Mouse (Mus musculus) limb, embryonic 13.5 days (tissue): Measurements from ENCODE around the gene Hsd17b14. TPM values are rescaled to one million over a fixed set of nuclear protein-coding genes. Genes with fewer than 3 reads are reported as not detected.

Source experiments
- ATAC-seq: fragments of 200-750 bp; cut with Nextera tagmentation; 2 replicates; pipeline ENCODE4 v1.8.0; 2017; ENCODE audit warnings: low read depth, moderate number of reproducible peaks, moderate TSS enrichment; ENCODE audit not compliant: low FRiP score
- H3K27ac ChIP-seq: fragments of 300-500 bp; sonication (generic); 2 replicates; pipeline ENCODE4 v1.5.1; 2015; ENCODE audit warnings: inconsistent platforms, mild to moderate bottlenecking, moderate library complexity
- H3K27me3 ChIP-seq: fragments of 300-500 bp; sonication (generic); 2 replicates; pipeline ENCODE4 v1.6.1; 2015; ENCODE audit warnings: mild to moderate bottlenecking, inconsistent platforms
- H3K36me3 ChIP-seq: fragments of 300-500 bp; sonication (generic); 2 replicates; pipeline ENCODE4 v1.6.1; 2015; ENCODE audit warnings: inconsistent platforms, mild to moderate bottlenecking, moderate library complexity
- H3K4me1 ChIP-seq: fragments of 300-500 bp; sonication (generic); 2 replicates; pipeline ENCODE4 v1.6.1; 2015; ENCODE audit warnings: inconsistent platforms
- H3K4me2 ChIP-seq: fragments of 300-500 bp; sonication (generic); replicated peaks from 2 replicates; pipeline ENCODE4 v1.6.1; 2015; ENCODE audit warnings: inconsistent platforms, mild to moderate bottlenecking, moderate library complexity
- H3K4me3 ChIP-seq: fragments of 300-500 bp; sonication (generic); 2 replicates; pipeline ENCODE4 v1.5.1; 2015; ENCODE audit warnings: moderate library complexity, mild to moderate bottlenecking, inconsistent platforms
- H3K9ac ChIP-seq: fragments of 300-500 bp; sonication (generic); 2 replicates; pipeline ENCODE4 v1.6.1; 2015; ENCODE audit warnings: mild to moderate bottlenecking, inconsistent platforms
- H3K9me3 ChIP-seq: fragments of 300-500 bp; sonication (generic); 2 replicates; pipeline ENCODE4 v1.6.1; 2016; ENCODE audit warnings: inconsistent platforms
- WGBS: fragments of 180-500 bp; shearing (Covaris S2); methylation state at CpG from one replicate; pipeline ENCODE4 v1.1.7; 2015; 5-methylcytosine and 5-hydroxymethylcytosine counted together
- polyA plus RNA-seq: library from polyadenylated mRNA; unstranded; fragments of >200 nt; fragmentation: Nextera tagmentation; extraction: Ambion mirVana; gene quantifications from 2 replicates; pipeline ENCODE4 v1.2.1, GENCODE M21; 2015

Hsd17b14 gene
- polyA plus RNA-seq, 1 experiment from 2014 or later = 0.43 TPM

DNA sequence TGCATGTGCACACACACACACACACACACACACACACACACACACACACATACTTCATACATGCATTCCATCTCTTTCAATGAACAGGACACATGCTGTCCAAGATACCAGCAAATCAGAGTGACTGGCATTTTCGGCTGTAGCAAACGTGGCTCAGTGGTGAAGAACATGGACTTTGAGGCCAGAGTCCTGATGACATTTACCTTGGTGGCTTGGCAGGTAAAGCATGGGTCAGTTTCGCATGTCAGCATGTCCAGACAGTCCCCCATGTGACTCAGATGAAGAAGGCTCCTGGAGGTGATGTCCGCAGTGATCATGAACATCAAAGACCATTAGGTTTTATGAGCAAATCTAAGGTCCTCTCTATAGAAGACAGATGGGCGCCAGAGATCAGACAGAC, 42.3 kb downstream of the Hsd17b14 start:
- no peaks in the 10 kb centered on the region for H3K36me3 ChIP-seq
- no peak overlapping the region for H3K4me3 ChIP-seq
- WGBS = 80% methylated on average over 5 of the region's 5 CpGs
- no peak overlapping the region for H3K9ac ChIP-seq
- ATAC-seq = no peak
- no peak overlapping the region for H3K27ac ChIP-seq
- no peak overlapping the region for H3K4me2 ChIP-seq
- no peaks in the 10 kb centered on the region for H3K27me3 ChIP-seq
- H3K4me1 ChIP-seq = peaks cover 18% of the 10 kb centered on the region
- H3K9me3 ChIP-seq = no peaks in the 10 kb centered on the region

DNA sequence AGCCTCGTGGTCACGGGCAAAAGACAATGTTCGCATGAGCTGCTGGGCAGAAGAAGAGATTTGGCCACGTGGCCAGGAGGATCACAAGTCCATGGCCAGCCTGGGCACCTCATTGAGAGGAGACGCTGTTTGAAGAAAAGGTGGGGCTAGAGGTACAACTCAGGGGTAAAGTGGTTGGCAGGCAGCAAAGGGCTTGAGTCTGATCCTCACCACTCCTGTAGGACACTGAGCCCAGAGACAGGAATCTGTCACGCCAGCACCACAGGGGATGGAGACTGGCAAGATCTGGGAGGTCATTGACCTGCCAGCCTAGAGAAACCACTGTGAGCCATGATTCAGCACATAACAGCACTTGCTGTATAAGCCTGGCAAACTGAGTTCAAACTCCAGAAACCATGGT, 42.8 kb downstream of the Hsd17b14 start:
- no peak overlapping the region for H3K4me3 ChIP-seq
- H3K9me3 ChIP-seq = no peaks in the 10 kb centered on the region
- H3K9ac ChIP-seq = no peak overlapping the region
- H3K27me3 ChIP-seq = no peaks in the 10 kb centered on the region
- no peak for ATAC-seq
- H3K4me1 ChIP-seq = peaks cover 20% of the 10 kb centered on the region
- H3K36me3 ChIP-seq = no peaks in the 10 kb centered on the region
- H3K4me2 ChIP-seq = no peak overlapping the region
- no peak overlapping the region for H3K27ac ChIP-seq
- 87% methylated on average over 6 of the region's 6 CpGs for WGBS

DNA sequence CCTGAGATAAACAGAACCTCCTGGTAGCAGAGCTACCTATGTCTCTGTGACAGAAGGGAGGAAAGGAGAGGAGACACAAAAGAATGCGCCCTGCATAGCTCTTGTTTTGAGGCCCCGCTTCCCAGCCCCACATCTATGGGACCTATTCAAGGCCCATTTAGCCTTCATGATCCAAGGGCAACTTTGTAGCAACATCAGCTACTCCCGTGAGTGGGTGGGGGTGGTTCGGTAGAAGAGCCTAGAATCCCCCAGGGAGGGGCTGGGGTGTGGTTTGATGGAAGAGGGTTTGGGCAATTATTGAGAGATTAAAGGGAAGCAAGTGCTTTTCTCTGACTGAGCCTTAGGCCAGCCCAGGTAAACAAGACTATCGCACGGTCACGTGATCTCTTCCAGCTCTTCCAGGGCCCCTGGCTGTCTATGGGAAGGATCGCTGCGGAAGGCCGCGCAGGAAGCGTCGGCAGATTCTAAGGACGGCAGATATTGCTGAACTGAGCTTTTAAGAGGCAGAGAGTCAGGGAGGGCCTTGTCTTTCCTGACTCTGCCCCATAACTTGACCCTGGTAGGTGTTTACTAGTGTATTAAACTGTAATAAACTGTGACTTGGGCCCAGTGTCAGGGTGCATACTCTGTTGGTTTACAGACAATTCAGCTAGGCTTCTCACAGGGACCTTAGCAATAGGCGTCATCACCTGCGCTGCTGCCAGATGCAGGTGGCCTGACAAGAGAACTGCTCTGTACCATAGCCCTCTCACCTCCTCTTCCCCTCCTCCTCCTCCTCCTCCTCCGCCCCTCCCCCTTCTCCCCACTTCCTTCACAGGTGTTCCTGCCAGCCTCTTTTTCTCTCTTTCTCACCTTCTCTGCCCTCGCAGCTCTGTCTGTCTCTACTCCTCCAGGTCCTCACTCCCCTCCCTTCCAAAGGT, 44.5 kb downstream of the Hsd17b14 start:
- Histone ChIP-seq H3K4me2 (no peak overlapping the region), H3K9ac (no peak overlapping the region), H3K27ac (no peak overlapping the region), H3K4me1 (peaks cover 17% of the 10 kb centered on the region), H3K9me3 (no peaks in the 10 kb centered on the region), H3K36me3 (no peaks in the 10 kb centered on the region), H3K27me3 (no peaks in the 10 kb centered on the region), H3K4me3 (no peak overlapping the region)
- no peak for ATAC-seq
- WGBS = 45% methylated on average over 18 of the region's 18 CpGs

DNA sequence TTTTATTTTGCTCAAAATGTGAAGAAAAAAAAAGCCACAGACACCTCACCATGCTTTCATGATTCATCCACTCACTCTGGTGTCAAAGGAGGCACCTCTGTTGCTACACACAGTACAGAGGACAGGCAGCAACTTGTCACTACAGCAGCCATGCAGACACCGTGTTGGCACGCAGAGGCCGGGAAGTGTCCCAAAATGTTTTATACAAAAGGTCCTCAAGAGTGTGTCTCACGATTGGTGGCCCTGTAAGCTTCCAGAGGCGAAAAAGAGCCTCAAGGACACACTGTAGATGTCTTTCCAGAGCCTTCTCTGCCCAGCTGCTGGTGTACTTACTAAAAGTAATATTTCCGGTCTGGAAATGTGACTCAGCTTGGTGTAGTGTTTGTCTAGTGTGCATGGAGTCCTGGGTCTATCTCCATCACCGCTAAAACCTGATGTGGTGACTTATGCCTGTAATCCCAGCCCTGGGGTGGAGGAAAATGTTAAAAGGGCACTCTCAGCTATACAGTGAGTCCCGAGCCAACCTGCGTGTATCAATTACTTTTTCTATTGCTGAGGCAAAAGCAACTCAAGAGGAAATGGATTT, 51.1 kb downstream of the Hsd17b14 start:
- 78% methylated on average over 9 of the region's 9 CpGs for WGBS
- ATAC-seq = no peak
- Histone ChIP-seq H3K9me3 (no peaks in the 10 kb centered on the region; the same call in 1 of the 2 replicates), H3K9ac (no peak overlapping the region), H3K4me3 (no peak overlapping the region), H3K27me3 (no peaks in the 10 kb centered on the region), H3K36me3 (no peaks in the 10 kb centered on the region), H3K4me2 (no peak overlapping the region), H3K4me1 (peaks cover 9% of the 10 kb centered on the region), H3K27ac (no peak overlapping the region)

DNA sequence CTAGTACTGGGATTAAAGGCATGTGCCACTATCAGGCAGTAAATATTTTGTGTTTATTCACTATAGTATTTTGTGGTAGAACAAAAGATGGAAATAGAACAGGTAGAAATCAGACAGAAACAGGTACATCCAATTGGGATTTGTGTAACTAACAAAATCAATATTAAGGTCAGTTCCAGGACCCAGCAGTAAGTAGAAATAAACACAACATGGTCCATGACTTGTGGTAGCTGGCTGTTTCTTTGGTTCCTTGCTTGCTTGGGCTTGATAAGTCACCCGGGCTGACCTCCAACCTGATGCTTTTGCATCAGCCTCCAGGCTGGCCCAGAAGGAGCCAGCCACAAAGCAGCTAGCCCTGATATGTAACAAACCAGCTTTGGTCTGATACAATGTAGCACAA, 54.8 kb downstream of the Hsd17b14 start:
- Histone ChIP-seq H3K4me3 (no peak overlapping the region), H3K27me3 (no peaks in the 10 kb centered on the region), H3K4me1 (no peaks in the 10 kb centered on the region), H3K27ac (no peak overlapping the region), H3K9ac (no peak overlapping the region), H3K4me2 (no peak overlapping the region), H3K9me3 (no peaks in the 10 kb centered on the region; the same call in 1 of the 2 replicates), H3K36me3 (no peaks in the 10 kb centered on the region)
- 65% methylated on average over 1 of the region's 1 CpGs for WGBS
- no peak for ATAC-seq

DNA sequence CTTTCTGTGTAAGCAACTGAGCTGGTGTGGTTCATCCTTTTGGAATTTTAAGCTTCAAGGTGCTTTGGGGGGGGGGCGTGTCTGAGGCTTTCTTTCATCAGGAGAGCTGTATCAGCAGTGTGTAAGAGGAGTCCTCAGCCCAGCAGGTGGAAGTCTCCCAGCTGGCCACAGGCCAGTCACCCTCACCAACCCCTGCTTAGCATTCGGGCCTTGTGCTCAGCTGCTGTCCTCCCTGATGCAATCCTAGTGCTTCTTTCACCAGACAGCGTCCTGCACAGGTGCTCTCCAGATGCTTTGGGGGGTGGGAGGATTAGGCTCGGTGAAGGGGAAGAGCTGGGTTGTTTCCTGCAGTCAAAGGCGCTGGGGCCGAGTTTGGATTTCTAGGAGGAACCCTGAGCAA, 61.6 kb downstream of the Hsd17b14 start:
- H3K27ac ChIP-seq = no peak overlapping the region; the same call in 1 of the 2 replicates
- H3K27me3 ChIP-seq = peaks cover 50% of the 10 kb centered on the region
- peak; percentile 54 for ATAC-seq
- H3K36me3 ChIP-seq = no peaks in the 10 kb centered on the region
- H3K9ac ChIP-seq = no peak overlapping the region
- H3K4me2 ChIP-seq = 0 out of 2 replicates have a peak overlapping the region, but pooled peaks have one; percentile 60
- no peak overlapping the region for H3K4me3 ChIP-seq
- H3K9me3 ChIP-seq = no peaks in the 10 kb centered on the region
- peaks cover 26% of the 10 kb centered on the region for H3K4me1 ChIP-seq
- 9% methylated on average over 6 of the region's 6 CpGs for WGBS

DNA sequence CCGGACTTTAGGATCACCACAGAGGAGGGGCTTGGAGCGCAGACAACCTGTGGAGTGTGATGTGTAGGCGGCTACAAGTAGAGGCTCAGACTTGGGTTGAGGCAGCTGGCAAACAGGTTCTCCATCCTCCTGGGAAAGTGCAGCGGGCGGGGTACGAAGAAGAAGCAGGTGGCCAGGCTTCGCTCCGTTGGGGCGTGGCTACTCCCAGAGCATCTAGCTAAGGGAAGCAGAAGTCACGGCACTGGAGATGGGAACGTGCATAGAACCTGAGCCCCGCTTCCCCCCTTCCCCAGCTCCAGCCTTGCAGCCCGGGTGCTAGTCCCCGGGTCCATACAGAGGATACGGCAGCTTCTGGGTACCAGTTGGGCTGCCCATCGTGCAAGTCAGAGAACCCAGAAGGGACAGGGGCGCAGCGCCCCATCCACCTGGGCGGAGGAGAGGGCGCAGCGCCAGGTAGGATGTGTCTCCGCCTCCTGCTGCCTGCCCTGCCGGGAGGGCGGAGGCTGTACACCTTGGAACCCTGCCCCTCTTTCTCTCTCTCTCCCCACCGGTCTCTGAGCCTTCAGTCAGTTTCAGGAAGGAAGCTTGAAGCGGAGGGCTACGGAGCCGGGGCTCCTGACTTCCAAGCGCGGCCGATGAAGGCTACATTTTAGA, 62.5 kb downstream of the Hsd17b14 start, which contains the start of gene Fut1:
Gene Fut1, plus strand, starts transcription at position 248 of the 654 bp plus-strand sequence.
- 0 out of 2 replicates have a peak, but pooled peaks have one; percentile 12 for ATAC-seq
- H3K27ac ChIP-seq = no peak within 1 kb of the TSS; the same call in 1 of the 2 replicates

More for the DNA sequence above, 62.5 kb downstream of the Hsd17b14 start, which contains the start of gene Fut1:
- 5% methylated on average over 31 of the region's 31 CpGs for WGBS
- H3K4me1 ChIP-seq = peaks cover 26% of the 10 kb centered on the region
- peak within 1 kb of the TSS; percentile 60 for H3K4me2 ChIP-seq
- H3K27me3 ChIP-seq = peaks cover 50% of the 10 kb centered on the region
- H3K9me3 ChIP-seq = no peaks in the 10 kb centered on the region
- H3K9ac ChIP-seq = peak within 1 kb of the TSS; percentile 58
- peak within 1 kb of the TSS; percentile 31 for H3K4me3 ChIP-seq
- H3K36me3 ChIP-seq = no peaks in the 10 kb centered on the region

Other genes starting within 250 kb of the Hsd17b14 start
- gene Trpm4, start 221.1 kb upstream of the Hsd17b14 start, polyA plus RNA-seq = 15.8 and 19.6 TPM in 2 replicates
- gene Hrc, start 219.6 kb upstream of the Hsd17b14 start, polyA plus RNA-seq = 3.9 and 4.3 TPM in 2 replicates
- 5.2 and 6.9 TPM in 2 replicates for gene Ppfia3, start 187.9 kb upstream of the Hsd17b14 start, polyA plus RNA-seq
- gene Lin7b, start 184.3 kb upstream of the Hsd17b14 start, polyA plus RNA-seq = 1.4 and 2.5 TPM in 2 replicates
- 262 and 283 TPM in 2 replicates for gene Snrnp70, start 159.2 kb upstream of the Hsd17b14 start, polyA plus RNA-seq
- gene Kcna7, start 149.2 kb upstream of the Hsd17b14 start, polyA plus RNA-seq = 0.09 TPM in 1 of 2 replicates, not detected in the other
- gene Ntf5, start 141.2 kb upstream of the Hsd17b14 start, polyA plus RNA-seq = 3.0 and 3.2 TPM in 2 replicates
- gene Lhb, start 134.1 kb upstream of the Hsd17b14 start, polyA plus RNA-seq = 0.40 TPM in 1 of 2 replicates, not detected in the other
- gene Gys1, start 120.0 kb upstream of the Hsd17b14 start, polyA plus RNA-seq = 41.7 and 45.9 TPM in 2 replicates
- 142 and 144 TPM in 2 replicates for gene Ruvbl2, start 116.8 kb upstream of the Hsd17b14 start, polyA plus RNA-seq
- gene Ftl1, start 95.0 kb upstream of the Hsd17b14 start, polyA plus RNA-seq = 5,430 and 5,479 TPM in 2 replicates
- 167 and 170 TPM in 2 replicates for gene Bax, start 88.0 kb upstream of the Hsd17b14 start, polyA plus RNA-seq
- 1.0 and 1.2 TPM in 2 replicates for gene Tulp2, start 73.0 kb upstream of the Hsd17b14 start, polyA plus RNA-seq
- gene Gm45808, start 68.1 kb upstream of the Hsd17b14 start, polyA plus RNA-seq = not detected in 2 replicates
- gene Dhdh, start 66.1 kb upstream of the Hsd17b14 start, polyA plus RNA-seq = 2.9 and 4.0 TPM in 2 replicates
- gene Nucb1, start 44.5 kb upstream of the Hsd17b14 start, polyA plus RNA-seq = 215 TPM in 2 replicates
- 27.5 and 28.8 TPM in 2 replicates for gene Ppp1r15a, start 28.6 kb upstream of the Hsd17b14 start, polyA plus RNA-seq
- 3.3 and 4.9 TPM in 2 replicates for gene Plekha4, start 28.6 kb upstream of the Hsd17b14 start, polyA plus RNA-seq
- 55.7 and 59.5 TPM in 2 replicates for gene Bcat2, start 15.3 kb downstream of the Hsd17b14 start, polyA plus RNA-seq
- 0.41 and 0.56 TPM in 2 replicates for gene Fgf21, start 60.6 kb downstream of the Hsd17b14 start, polyA plus RNA-seq
- 0.29 and 0.47 TPM in 2 replicates for gene Fut1, start 62.4 kb downstream of the Hsd17b14 start, polyA plus RNA-seq
- gene Izumo1, start 66.9 kb downstream of the Hsd17b14 start, polyA plus RNA-seq = 0.11 TPM in 1 of 2 replicates, not detected in the other
- gene Rasip1, start 72.6 kb downstream of the Hsd17b14 start, polyA plus RNA-seq = 7.7 and 9.5 TPM in 2 replicates
- gene Mamstr, start 85.1 kb downstream of the Hsd17b14 start, polyA plus RNA-seq = 11.4 TPM in 2 replicates
- gene Fut2, start 111.5 kb downstream of the Hsd17b14 start, polyA plus RNA-seq = 0.47 and 0.74 TPM in 2 replicates
- 0.23 and 0.24 TPM in 2 replicates for gene Ntn5, start 129.1 kb downstream of the Hsd17b14 start, polyA plus RNA-seq
- gene Sec1, start 139.5 kb downstream of the Hsd17b14 start, polyA plus RNA-seq = 0.45 and 0.55 TPM in 2 replicates
- 12.2 and 12.5 TPM in 2 replicates for gene Car11, start 144.9 kb downstream of the Hsd17b14 start, polyA plus RNA-seq
- gene Dbp, start 150.2 kb downstream of the Hsd17b14 start, polyA plus RNA-seq = 4.5 and 6.2 TPM in 2 replicates
- 1,016 and 1,039 TPM in 2 replicates for gene Rpl18, start 160.6 kb downstream of the Hsd17b14 start, polyA plus RNA-seq
- 33.4 and 36.0 TPM in 2 replicates for gene Sphk2, start 163.1 kb downstream of the Hsd17b14 start, polyA plus RNA-seq
- gene Fam83e, start 166.3 kb downstream of the Hsd17b14 start, polyA plus RNA-seq = 0.61 and 1.0 TPM in 2 replicates
- not detected in 2 replicates for gene Spaca4, start 170.9 kb downstream of the Hsd17b14 start, polyA plus RNA-seq
- 4.3 and 4.9 TPM in 2 replicates for gene Lmtk3, start 228.8 kb downstream of the Hsd17b14 start, polyA plus RNA-seq
- gene Sult2b1, start 229.8 kb downstream of the Hsd17b14 start, polyA plus RNA-seq = 3.1 and 3.7 TPM in 2 replicates